Mouse (Mus musculus) C2C12 (cell line): ENCODE results near the gene Ppfibp1.

Experiments
- CEBPB ChIP-seq: IDR thresholded peaks from one replicate; pipeline ENCODE4 v1.6.1; 2011; ENCODE audit warnings: low read depth, mild to moderate bottlenecking, control low read depth, moderate library complexity
- CTCF ChIP-seq: IDR thresholded peaks from one replicate; pipeline ENCODE4 v1.5.1; 2011; ENCODE audit not compliant: control insufficient read depth, insufficient read depth, insufficient read length
- FOSL1 ChIP-seq: IDR thresholded peaks from one replicate; pipeline ENCODE4 v1.8.0; 2011; ENCODE audit warnings: mild to moderate bottlenecking, low read length; ENCODE audit not compliant: poor library complexity, insufficient read depth, severe bottlenecking
- MAX ChIP-seq: IDR thresholded peaks from one replicate; pipeline ENCODE4 v1.6.1; 2011; ENCODE audit warnings: mild to moderate bottlenecking, control low read depth
- MYOG ChIP-seq: IDR thresholded peaks from one replicate; pipeline ENCODE4 v1.6.1; 2011; ENCODE audit not compliant: control insufficient read depth, insufficient read length; ENCODE audit errors: extremely low read depth
- USF1 ChIP-seq: IDR thresholded peaks from one replicate; pipeline ENCODE4 v1.6.1; 2011; ENCODE audit warnings: low read depth, mild to moderate bottlenecking, control low read depth, moderate library complexity

DNA sequence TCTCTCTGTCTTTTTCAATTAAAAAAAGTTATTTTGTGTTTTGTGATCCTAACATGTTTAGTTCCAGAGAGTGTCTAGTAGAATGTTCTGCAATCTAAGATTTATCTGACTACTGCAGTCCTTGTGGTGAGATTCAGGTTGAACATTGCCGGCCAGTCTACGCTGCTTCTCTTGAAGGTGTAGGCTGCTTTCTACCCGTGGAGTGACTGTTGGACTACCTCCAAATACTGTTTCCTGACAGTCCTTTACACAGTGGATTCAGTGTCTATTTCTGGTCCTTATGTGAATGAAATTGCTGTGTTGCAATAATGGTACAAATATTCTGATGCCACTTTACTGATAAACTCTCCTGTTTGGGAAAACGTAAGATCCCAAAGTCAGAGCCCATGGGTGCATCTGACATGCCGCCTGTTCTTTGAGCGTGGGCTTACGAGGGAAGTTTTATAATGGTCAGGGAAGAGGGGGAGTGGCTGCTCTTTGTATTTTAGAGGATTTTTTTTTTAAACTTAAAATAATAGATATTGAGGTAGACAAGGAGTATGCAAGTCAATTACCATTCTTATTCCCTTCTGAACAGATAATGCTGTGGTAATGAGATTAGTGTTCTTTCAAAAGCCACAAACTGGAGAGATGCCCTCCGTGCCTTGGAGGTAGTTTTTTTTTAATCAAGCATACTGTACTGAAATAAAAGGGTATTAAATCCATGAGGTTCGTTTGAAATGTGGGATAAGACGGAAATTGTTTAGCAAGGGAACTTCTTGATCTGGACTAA lies 61.6 kb downstream of the Ppfibp1 start:
- no peak for TF ChIP-seq CTCF
- TF ChIP-seq USF1: no peak
- TF ChIP-seq CEBPB: no peak
- no peak for TF ChIP-seq MYOG
- no peak for TF ChIP-seq MAX
- TF ChIP-seq FOSL1: no peak
